Mouse (Mus musculus) megakaryocyte, embryonic 14.5 days (primary cell): ENCODE results near the gene Tdrd7.

Experiments used
- FLI1 ChIP-seq: IDR thresholded peaks from 2 replicates; pipeline ENCODE4 v1.6.1; 2012; ENCODE audit warnings: low read length, inconsistent platforms, mixed read lengths
- GATA1 ChIP-seq: IDR thresholded peaks from 3 replicates; pipeline ENCODE4 v1.6.1; 2012; ENCODE audit warnings: mixed read lengths, low read length, inconsistent platforms, borderline replicate concordance

DNA sequence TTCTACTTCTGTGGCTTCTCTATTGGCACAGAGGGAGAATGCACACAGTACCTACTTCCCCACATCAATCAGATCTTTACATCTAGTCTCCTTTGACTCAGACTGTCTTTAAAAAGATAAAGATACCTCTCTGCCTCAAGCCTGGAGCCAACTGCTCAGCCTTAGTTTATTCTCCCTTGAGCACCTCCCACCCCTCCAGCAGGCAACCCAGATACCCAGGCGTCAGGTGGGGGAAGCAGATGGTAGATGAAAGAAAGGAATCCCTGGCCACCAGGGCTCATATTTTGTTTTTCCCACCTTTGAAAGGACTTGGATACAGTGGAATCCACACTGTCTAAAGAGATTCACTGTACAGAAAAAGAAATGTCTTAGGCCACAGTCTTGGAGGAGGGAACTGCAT lies 103.4 kb downstream of the Tdrd7 start:
- no peak for TF ChIP-seq FLI1
- TF ChIP-seq GATA1, result no peak
